Mouse (Mus musculus): Measurements from ENCODE around the gene Lctl.

GRCm38 (mm10) chr9:64069131-64069530, 47.8 kb upstream of the Lctl start:
- TF ChIP-seq CTCF (IDR thresholded peaks at IDR 0.05; ENCODE audit: low read depth, low read length) (no peak), POLR2A (IDR thresholded peaks at IDR 0.05; ENCODE audit: borderline replicate concordance, low read depth, low read length) (no peak)
